Mouse (Mus musculus) MEL (cell line): ENCODE results near the gene Zfp296.

Source experiments
- BHLHE40 ChIP-seq: IDR thresholded peaks from 2 replicates; pipeline ENCODE4 v1.6.1; 2012; ENCODE audit warnings: low read depth, mild to moderate bottlenecking, inconsistent platforms, low read length, improper control_type of control experiment, borderline replicate concordance
- CTCF ChIP-seq, 3 experiments: IDR thresholded peaks in 2 of 3; conservative IDR thresholded peaks in 1 of 3; 2 replicates each; pipeline ENCODE4 v1.5.1; 2011 to 2012; ENCODE audit warnings: low read length in 3 of 3, low read depth in 2 of 3, mild to moderate bottlenecking in 2 of 3, improper control_type of control experiment in 1 of 3, inconsistent platforms in 1 of 3, mixed read lengths in 1 of 3, moderate library complexity in 1 of 3; ENCODE audit not compliant: control insufficient read depth in 1 of 3, insufficient read depth in 1 of 3, poor library complexity in 1 of 3, severe bottlenecking in 1 of 3
- EP300 ChIP-seq, 2 experiments: IDR thresholded peaks; 2 replicates each; pipeline ENCODE4 v1.6.1; 2011; ENCODE audit warnings: improper control_type of control experiment in 2 of 2, low read length in 2 of 2, low read depth in 1 of 2, mild to moderate bottlenecking in 1 of 2
- ETS1 ChIP-seq: IDR thresholded peaks from 2 replicates; pipeline ENCODE4 v1.6.1; 2012; ENCODE audit warnings: low read depth, mild to moderate bottlenecking, inconsistent platforms, low read length, improper control_type of control experiment, moderate library complexity
- JUND ChIP-seq: IDR thresholded peaks from 2 replicates; pipeline ENCODE4 v1.6.1; 2011; ENCODE audit warnings: low read depth, mild to moderate bottlenecking, improper control_type of control experiment, low read length
- KAT2A ChIP-seq: conservative IDR thresholded peaks from 2 replicates; pipeline ENCODE4 v1.6.1; 2012; ENCODE audit warnings: low read depth, low read length, improper control_type of control experiment, inconsistent platforms
- MAX ChIP-seq: IDR thresholded peaks from 2 replicates; pipeline ENCODE4 v1.6.1; 2011; ENCODE audit warnings: low read length, improper control_type of control experiment
- NELFE ChIP-seq: IDR thresholded peaks from 2 replicates; pipeline ENCODE4 v1.6.1; 2011; ENCODE audit warnings: low read depth, low read length, improper control_type of control experiment
- POLR2A ChIP-seq, 2 experiments: IDR thresholded peaks; 2 replicates each; pipeline ENCODE4 v1.6.1; 2011 to 2012; ENCODE audit warnings: low read length in 2 of 2, mild to moderate bottlenecking in 2 of 2, control low read depth in 1 of 2, improper control_type of control experiment in 1 of 2, low read depth in 1 of 2, moderate library complexity in 1 of 2; ENCODE audit not compliant: control insufficient read depth in 1 of 2, insufficient read depth in 1 of 2, poor library complexity in 1 of 2
- POLR2AphosphoS2 ChIP-seq: IDR thresholded peaks from 2 replicates; pipeline ENCODE4 v1.6.1; 2011; ENCODE audit warnings: low read length, improper control_type of control experiment
- TCF12 ChIP-seq: IDR thresholded peaks from 2 replicates; pipeline ENCODE4 v1.6.1; 2014; ENCODE audit warnings: low read depth, mild to moderate bottlenecking, inconsistent platforms, low read length, improper control_type of control experiment, moderate library complexity
- USF2 ChIP-seq, 2 experiments: IDR thresholded peaks; 2 replicates each; pipeline ENCODE4 v1.6.1; 2011 to 2012; ENCODE audit warnings: improper control_type of control experiment in 2 of 2, low read length in 2 of 2, borderline replicate concordance in 1 of 2, inconsistent platforms in 1 of 2, low read depth in 1 of 2, mild to moderate bottlenecking in 1 of 2; ENCODE audit not compliant: insufficient read depth in 1 of 2
- ZNF384 ChIP-seq: IDR thresholded peaks from 2 replicates; pipeline ENCODE4 v1.6.1; 2012; ENCODE audit warnings: low read depth, mild to moderate bottlenecking, inconsistent platforms, low read length, improper control_type of control experiment

DNA sequence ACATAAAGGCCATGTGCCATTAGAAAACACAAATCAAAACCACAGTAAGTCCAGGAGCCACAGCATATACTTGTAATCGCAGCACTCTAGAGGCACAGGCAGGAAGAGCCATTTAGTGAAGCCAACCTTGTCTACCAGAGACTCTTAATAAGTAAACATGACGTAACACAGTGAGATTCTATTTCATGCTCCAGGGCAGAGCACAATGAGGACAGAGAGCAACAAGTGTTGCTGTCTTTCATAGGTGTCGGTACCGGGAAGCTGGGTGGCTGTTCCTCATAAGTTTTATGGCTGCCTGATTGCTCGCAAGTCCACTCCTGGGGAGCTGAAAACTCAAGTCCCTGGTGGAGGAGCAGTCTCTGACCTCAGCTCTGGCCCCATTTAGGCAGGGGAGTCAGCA, 25.5 kb upstream of the Zfp296 start:
- TF ChIP-seq POLR2AphosphoS2: no peak
- no peak for TF ChIP-seq EP300 (IDR thresholded peaks at IDR 0.05; ENCODE audit: low read depth in 1 of 2, low read length in 2 of 2)
- no peak for TF ChIP-seq POLR2A (IDR thresholded peaks at IDR 0.05; ENCODE audit: control insufficient read depth in 1 of 2, insufficient read depth in 1 of 2, low read depth in 1 of 2, low read length in 2 of 2, poor library complexity in 1 of 2)
- TF ChIP-seq CTCF (IDR thresholded peaks at IDR 0.05 in 2 of 3, conservative IDR thresholded peaks at IDR 0.05 in 1 of 3; ENCODE audit: control insufficient read depth in 1 of 3, insufficient read depth in 1 of 3, low read depth in 2 of 3, low read length in 3 of 3, poor library complexity in 1 of 3, severe bottlenecking in 1 of 3): no peak
- TF ChIP-seq JUND: no peak
- no peak for TF ChIP-seq TCF12
- no peak for TF ChIP-seq ZNF384
- TF ChIP-seq NELFE: no peak
- TF ChIP-seq MAX: no peak
- TF ChIP-seq KAT2A: no peak
- TF ChIP-seq ETS1: no peak
- no peak for TF ChIP-seq BHLHE40
- no peak for TF ChIP-seq USF2 (IDR thresholded peaks at IDR 0.05; ENCODE audit: borderline replicate concordance in 1 of 2, insufficient read depth in 1 of 2, low read depth in 1 of 2, low read length in 2 of 2)
